Mouse (Mus musculus): ENCODE measurements around the gene Zfp553. TPM values are rescaled to one million over a fixed set of nuclear protein-coding genes. Genes with fewer than 3 reads are reported as not detected.

Gene Zfp553
- polyA plus RNA-seq, 1 experiment from 2014 or later: 21.4 TPM

- Histone ChIP-seq H3K27ac (replicated peaks) (peak within 1 kb of the TSS; percentile 94), H3K36me3 (peaks cover 80% of the 10 kb centered on the region), H3K27me3 (replicated peaks) (no peaks in the 10 kb centered on the region), H3K9ac (peak within 1 kb of the TSS; percentile 89), H3K4me3 (peak within 1 kb of the TSS; percentile 83), H3K4me2 (peak within 1 kb of the TSS; percentile 83), H3K9me3 (no peaks in the 10 kb centered on the region), H3K4me1 (peaks cover 19% of the 10 kb centered on the region)
- under 1% methylated on average over 51 of the region's 51 CpGs for WGBS
- ATAC-seq (ENCODE audit: extremely low read depth, insufficient number of reproducible peaks, low FRiP score, low TSS enrichment): peak; percentile 90
Measured at GRCm38 (mm10) chr7:127195544-127196295, 37.1 kb upstream of the Zfp553 start, which contains the start of gene Cd2bp2. Gene Cd2bp2, minus strand, starts transcription at chr7:127196050.

- Histone ChIP-seq H3K27ac (replicated peaks) (peak overlapping the region; percentile 87), H3K4me1 (peaks cover 19% of the 10 kb centered on the region), H3K9ac (peak overlapping the region; percentile 84), H3K27me3 (replicated peaks) (no peaks in the 10 kb centered on the region), H3K36me3 (peaks cover 82% of the 10 kb centered on the region), H3K4me2 (peak overlapping the region; percentile 83), H3K4me3 (peak overlapping the region; percentile 83), H3K9me3 (no peaks in the 10 kb centered on the region)
- ATAC-seq (ENCODE audit: extremely low read depth, insufficient number of reproducible peaks, low FRiP score, low TSS enrichment): no peak
- 56% methylated on average over 11 of the region's 11 CpGs for WGBS
Measured at GRCm38 (mm10) chr7:127196484-127196883, 36.4 kb upstream of the Zfp553 start.

- H3K4me2 ChIP-seq: peak overlapping the region; percentile 98
- no peaks in the 10 kb centered on the region for H3K9me3 ChIP-seq
- H3K9ac ChIP-seq: peak overlapping the region; percentile 97
- peak overlapping the region; percentile 94 for H3K27ac ChIP-seq (replicated peaks)
- H3K36me3 ChIP-seq: peaks cover 35% of the 10 kb centered on the region
- H3K4me3 ChIP-seq: peak overlapping the region; percentile 97
- H3K4me1 ChIP-seq: peaks cover 46% of the 10 kb centered on the region
- ATAC-seq (ENCODE audit: extremely low read depth, insufficient number of reproducible peaks, low FRiP score, low TSS enrichment): no peak
- no peaks in the 10 kb centered on the region for H3K27me3 ChIP-seq (replicated peaks)
- 53% methylated on average over 2 of the region's 2 CpGs for WGBS
Measured at GRCm38 (mm10) chr7:127206606-127207005, 26.3 kb upstream of the Zfp553 start.

GRCm38 (mm10) chr7:127207374-127208294 lies 25.2 kb upstream of the Zfp553 start:
- under 1% methylated on average over 52 of the region's 53 CpGs for WGBS
- peak overlapping the region; percentile 94 for H3K27ac ChIP-seq (replicated peaks)
- H3K4me1 ChIP-seq: peaks cover 49% of the 10 kb centered on the region
- peak overlapping the region; percentile 97 for H3K9ac ChIP-seq
- H3K4me2 ChIP-seq: peak overlapping the region; percentile 98
- peaks cover 26% of the 10 kb centered on the region for H3K36me3 ChIP-seq
- peak overlapping the region; percentile 97 for H3K4me3 ChIP-seq
- no peak for ATAC-seq (ENCODE audit: extremely low read depth, insufficient number of reproducible peaks, low FRiP score, low TSS enrichment)
- H3K9me3 ChIP-seq: no peaks in the 10 kb centered on the region
- H3K27me3 ChIP-seq (replicated peaks): no peaks in the 10 kb centered on the region

- peak within 1 kb of the TSS; percentile 97 for H3K4me3 ChIP-seq
- peaks cover 20% of the 10 kb centered on the region for H3K36me3 ChIP-seq
- 0% methylated on average over 30 of the region's 44 CpGs for WGBS
- H3K9me3 ChIP-seq: no peaks in the 10 kb centered on the region
- H3K27me3 ChIP-seq (replicated peaks): no peaks in the 10 kb centered on the region
- peak within 1 kb of the TSS; percentile 94 for H3K27ac ChIP-seq (replicated peaks)
- no peak; the same call in 1 of the 2 replicates for ATAC-seq (ENCODE audit: extremely low read depth, insufficient number of reproducible peaks, low FRiP score, low TSS enrichment)
- peaks cover 49% of the 10 kb centered on the region for H3K4me1 ChIP-seq
- H3K9ac ChIP-seq: peak within 1 kb of the TSS; percentile 97
- H3K4me2 ChIP-seq: peak within 1 kb of the TSS; percentile 98
Measured at GRCm38 (mm10) chr7:127208295-127208552, 24.6 kb upstream of the Zfp553 start, which contains the start of gene Tbc1d10b. Gene Tbc1d10b, minus strand, starts transcription at chr7:127208468.

- H3K9ac ChIP-seq: peak within 1 kb of the TSS; percentile 97
- H3K4me2 ChIP-seq: peak within 1 kb of the TSS; percentile 98
- peak; percentile 81 for ATAC-seq (ENCODE audit: extremely low read depth, insufficient number of reproducible peaks, low FRiP score, low TSS enrichment)
- H3K9me3 ChIP-seq: no peaks in the 10 kb centered on the region
- under 1% methylated on average over 23 of the region's 44 CpGs for whole genome bisulfite sequencing
- H3K4me1 ChIP-seq: peaks cover 51% of the 10 kb centered on the region
- peak within 1 kb of the TSS; percentile 97 for H3K4me3 ChIP-seq
- peak within 1 kb of the TSS; percentile 94 for H3K27ac ChIP-seq (replicated peaks)
- peaks cover 15% of the 10 kb centered on the region for H3K36me3 ChIP-seq
- H3K27me3 ChIP-seq (replicated peaks): 0 out of 2 replicates have a peak, but pooled peaks cover under 1% of the 10 kb centered on the region
Measured at GRCm38 (mm10) chr7:127208553-127209438, 24.1 kb upstream of the Zfp553 start, which contains the start of gene Mylpf. Gene Mylpf, plus strand, starts transcription at chr7:127208890.

- Histone ChIP-seq H3K4me1 (peaks cover 55% of the 10 kb centered on the region), H3K9ac (peak overlapping the region; percentile 71), H3K9me3 (no peaks in the 10 kb centered on the region), H3K27ac (replicated peaks) (peak overlapping the region; percentile 94), H3K4me3 (peak overlapping the region; percentile 97), H3K36me3 (peaks cover 6% of the 10 kb centered on the region), H3K4me2 (peak overlapping the region; percentile 98), H3K27me3 (replicated peaks) (0 out of 2 replicates have a peak, but pooled peaks cover 6% of the 10 kb centered on the region)
- no peak for ATAC-seq (ENCODE audit: extremely low read depth, insufficient number of reproducible peaks, low FRiP score, low TSS enrichment)
- WGBS: 76% methylated on average over 5 of the region's 5 CpGs
Measured at GRCm38 (mm10) chr7:127209851-127210250, 23.0 kb upstream of the Zfp553 start.

- WGBS: 88% methylated on average over 4 of the region's 4 CpGs
- H3K4me2 ChIP-seq: no peak overlapping the region
- peaks cover 55% of the 10 kb centered on the region for H3K4me1 ChIP-seq
- peak overlapping the region; percentile 11; the same call in 1 of the 2 replicates for H3K9ac ChIP-seq
- H3K27me3 ChIP-seq (replicated peaks): 0 out of 2 replicates have a peak, but pooled peaks cover 6% of the 10 kb centered on the region
- H3K9me3 ChIP-seq: no peaks in the 10 kb centered on the region
- peaks cover 2% of the 10 kb centered on the region for H3K36me3 ChIP-seq
- no peak for ATAC-seq (ENCODE audit: extremely low read depth, insufficient number of reproducible peaks, low FRiP score, low TSS enrichment)
- no peak overlapping the region for H3K4me3 ChIP-seq
- H3K27ac ChIP-seq (replicated peaks): no peak overlapping the region
Measured at GRCm38 (mm10) chr7:127210266-127210665, 22.6 kb upstream of the Zfp553 start.

- H3K36me3 ChIP-seq: no peaks in the 10 kb centered on the region
- WGBS: 57% methylated on average over 5 of the region's 5 CpGs
- peak overlapping the region; percentile 24; the same call in 1 of the 2 replicates for H3K27ac ChIP-seq (replicated peaks)
- H3K4me2 ChIP-seq: no peak overlapping the region
- H3K27me3 ChIP-seq (replicated peaks): 0 out of 2 replicates have a peak, but pooled peaks cover 6% of the 10 kb centered on the region
- peak overlapping the region; percentile 58 for H3K9ac ChIP-seq
- H3K9me3 ChIP-seq: no peaks in the 10 kb centered on the region
- H3K4me1 ChIP-seq: peaks cover 55% of the 10 kb centered on the region
- no peak for ATAC-seq (ENCODE audit: extremely low read depth, insufficient number of reproducible peaks, low FRiP score, low TSS enrichment)
- H3K4me3 ChIP-seq: no peak overlapping the region
Measured at GRCm38 (mm10) chr7:127211014-127211745, 21.7 kb upstream of the Zfp553 start.

All from heart, embryonic 13.5 days (tissue).